Comparison of ENCODE assay signal across 8 mouse cellular contexts in genomic region chr2:31760486-31760885, GRCm38 (mm10). TPM values are rescaled to one million over a fixed set of nuclear protein-coding genes. Genes with fewer than 3 reads are reported as not detected.
DNase-seq lines count a peak whose midpoint lies in the region; ATAC-seq and TF ChIP-seq lines count a peak whose summit lies in the region.

No protein-coding gene starts in this region.

- H3K4me1 ChIP-seq in heart, embryonic 10.5 days, result peaks cover 58% of the 10 kb centered on the region
- peaks cover 2% of the 10 kb centered on the region for H3K4me1 ChIP-seq in ES-Bruce4 (ENCODE audit: control insufficient read depth, insufficient read depth, low read length)
- peaks cover 52% of the 10 kb centered on the region for H3K4me1 ChIP-seq in heart, postnatal 0 days (ENCODE audit: control insufficient read depth, insufficient read depth)

- peak overlapping the region; percentile 86 for H3K9ac ChIP-seq in ES-Bruce4 (ENCODE audit: low read depth, poor library complexity, severe bottlenecking)
- H3K9ac ChIP-seq in heart, postnatal 0 days (replicated peaks; ENCODE audit: low read depth, low read length), result peak overlapping the region; percentile 99

- H3K27me3 ChIP-seq in heart, embryonic 10.5 days (ENCODE audit: insufficient read depth, poor library complexity, severe bottlenecking), result no peaks in the 10 kb centered on the region
- H3K27me3 ChIP-seq in ES-Bruce4 (ENCODE audit: control insufficient read depth, insufficient read depth, low read length, poor library complexity, severe bottlenecking), result no peaks in the 10 kb centered on the region
- H3K27me3 ChIP-seq in heart, postnatal 0 days (ENCODE audit: control insufficient read depth, insufficient read depth, low read length), result no peaks in the 10 kb centered on the region

- H3K9me3 ChIP-seq in heart, embryonic 10.5 days, result no peaks in the 10 kb centered on the region
- H3K9me3 ChIP-seq in ES-Bruce4 (replicated peaks; ENCODE audit: control insufficient read depth, insufficient read depth, low read length, poor library complexity, severe bottlenecking), result no peaks in the 10 kb centered on the region
- no peaks in the 10 kb centered on the region for H3K9me3 ChIP-seq in heart, postnatal 0 days (replicated peaks; ENCODE audit: control insufficient read depth, low read length)

- no peak for TF ChIP-seq EP300 in ES-Bruce4 (IDR thresholded peaks at IDR 0.05; ENCODE audit: insufficient read depth, low read depth, low read length)
- TF ChIP-seq EP300 in heart, postnatal 0 days (IDR thresholded peaks at IDR 0.05; ENCODE audit: low read depth), result no peak

- TF ChIP-seq CTCF in ES-Bruce4 (IDR thresholded peaks at IDR 0.05; ENCODE audit: low read depth, low read length), result no peak
- no peak for TF ChIP-seq CTCF in heart, postnatal 0 days (IDR thresholded peaks at IDR 0.05; ENCODE audit: low read depth)

- 0 out of 2 replicates have a peak, but pooled peaks cover 3% of the 10 kb centered on the region for H3K36me3 ChIP-seq in heart, embryonic 10.5 days
- no peaks in the 10 kb centered on the region for H3K36me3 ChIP-seq in ES-Bruce4 (ENCODE audit: control insufficient read depth, insufficient read depth, low read length, poor library complexity, severe bottlenecking)
- H3K36me3 ChIP-seq in heart, postnatal 0 days (replicated peaks; ENCODE audit: control insufficient read depth, insufficient read depth, low read length), result no peaks in the 10 kb centered on the region; the same call in 1 of the 2 replicates

- peak overlapping the region; percentile 100 for H3K27ac ChIP-seq in heart, embryonic 10.5 days
- no peak overlapping the region for H3K27ac ChIP-seq in ES-Bruce4 (ENCODE audit: insufficient read depth, low read length)
- peak overlapping the region; percentile 98 for H3K27ac ChIP-seq in heart, postnatal 0 days (ENCODE audit: low read depth)

- no peak for TF ChIP-seq POLR2A in ES-Bruce4 (IDR thresholded peaks at IDR 0.05; ENCODE audit: insufficient read depth, low read length)

- 0% methylated on average over 1 of the region's 1 CpGs for WGBS in heart, embryonic 10.5 days
- 0% methylated on average over 1 of the region's 1 CpGs for WGBS in heart, postnatal 0 days

- ATAC-seq in heart, postnatal 0 days (ENCODE audit: insufficient read depth, low read depth), result no peak
- 0 out of 2 replicates have a peak, but pooled peaks have one; percentile 29 for ATAC-seq in megakaryocyte-erythroid progenitor cell, adult 5-6 weeks (replicated peaks; ENCODE audit: low FRiP score, low TSS enrichment, poor library complexity, severe bottlenecking)

- DNase-seq in heart, embryonic 10.5 days (ENCODE audit: low spot score), result no peak
- no peak for DNase-seq in heart, postnatal 4 days
- DNase-seq in heart, postnatal 0 days (ENCODE audit: low spot score), result peak; percentile 17
- DNase-seq in cerebellum, postnatal 36 days, result no peak
- DNase-seq in adrenal gland, postnatal 36 days, result no peak
- no peak for DNase-seq in retina, embryonic 14.5 days (ENCODE audit: low spot score)

- peak overlapping the region; percentile 94 for H3K4me3 ChIP-seq in heart, embryonic 10.5 days
- H3K4me3 ChIP-seq in ES-Bruce4 (ENCODE audit: low read depth, low read length), result peak overlapping the region; percentile 91
- H3K4me3 ChIP-seq in heart, postnatal 0 days (ENCODE audit: low read depth, low read length), result peak overlapping the region; percentile 93

- H3K4me2 ChIP-seq in heart, postnatal 0 days (ENCODE audit: low read depth, low read length), result peak overlapping the region; percentile 77

RNA-seq across cellular contexts. Expression of gene Qrfp, which starts 49.9 kb away (rescaled TPM):
- polyA plus RNA-seq in heart, embryonic 10.5 days (2016; fragmentation: Nextera tagmentation; extraction: Ambion mirVana), result 0.06 TPM in 1 of 2 replicates, not detected in the other
- total RNA-seq in heart, postnatal 4 days (2021), result not detected
- polyA plus RNA-seq in ES-Bruce4 (2011; ENCODE audit: insufficient read depth, insufficient read length, low read depth, missing spikeins), result not detected in 2 replicates
- total RNA-seq in heart, postnatal 0 days (2014; rRNA removed; ENCODE audit: low replicate concordance), result not detected in 2 replicates
- 0.04 TPM in 1 of 2 replicates, not detected in the other for polyA plus RNA-seq in heart, postnatal 0 days (2015; fragmentation: Nextera tagmentation; extraction: Ambion mirVana)
- total RNA-seq in megakaryocyte-erythroid progenitor cell, adult 5-6 weeks (2014; fragmentation: Nextera tagmentation), result not detected in 2 replicates
- 0.11 TPM in 1 of 2 replicates, not detected in the other for total RNA-seq in megakaryocyte-erythroid progenitor cell, adult 5-6 weeks (2017)
- total RNA-seq in adrenal gland, postnatal 36 days (2021), result not detected
